Mouse (Mus musculus) cerebellum, adult 9-10 months (tissue): ENCODE results near the gene C530025M09Rik.

Experiments
- DNase-seq: peaks from one replicate; pipeline ENCODE4 v3.0.0; 2022

The C530025M09Rik gene

GRCm38 (mm10) chr2:149830536-149831458, at the start of gene C530025M09Rik:
Gene C530025M09Rik, minus strand, starts transcription at chr2:149831213.
- peak; percentile 74 for DNase-seq

GRCm38 (mm10) chr2:149877954-149878353, 46.9 kb upstream of the C530025M09Rik start:
- no peak for DNase-seq

GRCm38 (mm10) chr2:149873346-149873745, 42.3 kb upstream of the C530025M09Rik start:
- DNase-seq = peak; percentile 82

DNA sequence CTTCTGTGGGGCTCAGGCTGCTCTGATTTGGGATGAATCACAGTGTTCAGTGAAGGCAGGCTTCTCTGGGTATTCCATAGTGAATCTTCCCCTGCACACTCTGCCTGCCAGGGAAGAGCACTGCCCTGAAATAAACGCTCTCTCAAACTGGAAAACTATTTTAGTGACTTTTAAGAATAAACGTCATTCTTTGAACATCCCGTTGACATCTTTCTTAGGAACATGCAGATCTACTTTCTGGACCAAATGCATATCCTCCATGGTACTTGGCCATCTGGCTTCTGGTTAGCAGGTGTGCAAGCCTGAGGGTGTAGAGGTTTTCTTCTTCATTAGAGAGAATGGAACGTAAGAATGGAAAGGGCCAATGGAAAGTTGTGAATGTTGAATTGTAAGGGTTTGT, 41.5 kb upstream of the C530025M09Rik start:
- no peak for DNase-seq

DNA sequence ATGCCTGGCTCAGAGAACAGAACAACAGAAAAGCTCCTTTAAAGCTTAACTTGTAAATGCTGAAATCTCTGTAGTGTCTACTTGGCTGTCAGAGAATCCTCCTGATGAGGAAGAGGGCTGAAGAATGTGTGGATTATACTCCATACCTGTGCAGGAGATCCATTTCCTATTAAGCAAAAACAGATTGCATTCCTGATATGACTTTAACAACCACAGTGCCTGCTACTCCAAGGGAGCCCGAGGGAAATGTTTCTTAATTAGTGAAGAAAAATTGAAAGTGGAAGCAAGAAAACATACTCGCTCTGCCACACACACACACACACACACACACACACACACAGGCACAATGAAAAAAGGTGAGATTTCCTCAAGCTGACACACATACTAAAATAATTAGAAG, 39.5 kb upstream of the C530025M09Rik start:
- no peak for DNase-seq

DNA sequence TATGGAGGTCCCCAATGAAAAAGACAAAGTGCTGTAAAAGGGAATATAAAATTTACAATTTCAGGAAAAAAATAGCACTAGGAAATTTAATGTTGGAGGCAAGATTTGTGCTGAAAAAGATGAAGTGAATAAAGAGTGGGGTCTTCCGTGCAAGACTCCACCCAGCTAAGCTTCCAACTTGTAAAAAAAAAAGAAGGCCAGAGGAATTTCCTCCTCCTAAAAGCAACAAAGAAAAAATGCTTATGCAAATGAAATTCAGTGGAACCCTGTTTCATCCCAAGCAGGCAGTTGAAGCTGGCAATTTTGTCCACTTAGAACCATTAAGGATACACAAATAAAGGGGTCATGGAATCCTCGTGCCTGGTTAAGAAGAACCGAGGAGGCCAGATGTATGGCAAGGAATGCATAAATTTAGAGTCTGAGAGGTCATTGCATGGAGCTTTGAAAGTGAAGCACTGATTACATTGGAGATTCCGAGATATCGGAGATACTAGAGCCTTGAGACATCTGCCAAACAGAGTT, 35.0 kb upstream of the C530025M09Rik start:
- DNase-seq = no peak

- DNase-seq = no peak
These were observed 30.0 kb upstream of the C530025M09Rik start for GRCm38 (mm10) chr2:149861002-149861401.

- DNase-seq = no peak
These were observed 17.8 kb upstream of the C530025M09Rik start for GRCm38 (mm10) chr2:149848778-149849177.

- DNase-seq = no peak
These were observed 13.6 kb upstream of the C530025M09Rik start for GRCm38 (mm10) chr2:149844575-149844974.

GRCm38 (mm10) chr2:149839666-149840065, 8.7 kb upstream of the C530025M09Rik start:
- peak; percentile 78 for DNase-seq

- no peak for DNase-seq
These were observed 5.6 kb upstream of the C530025M09Rik start for GRCm38 (mm10) chr2:149836471-149837135.

- no peak for DNase-seq
These were observed 4.1 kb upstream of the C530025M09Rik start for GRCm38 (mm10) chr2:149835091-149835490.

DNA sequence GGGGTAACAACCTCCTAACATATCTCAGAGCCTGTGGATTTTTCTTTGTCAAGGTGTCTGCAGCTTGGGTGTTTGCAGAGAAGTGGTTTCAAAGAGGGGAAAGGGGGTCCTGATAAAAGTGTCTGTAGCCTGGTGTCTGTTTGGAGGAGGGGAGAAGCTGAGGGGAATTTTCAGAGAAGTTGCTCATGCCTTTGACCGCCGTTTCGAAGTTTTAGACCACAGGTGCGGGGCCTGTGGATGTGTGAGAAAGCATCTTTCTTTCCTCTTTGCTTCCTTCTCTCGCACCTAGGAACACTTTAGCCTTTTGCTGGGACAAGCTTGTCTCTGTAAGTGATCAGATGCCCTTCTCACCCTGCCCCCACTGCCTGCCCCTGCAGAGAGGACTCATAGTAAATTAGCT, 1.3 kb upstream of the C530025M09Rik start:
- no peak for DNase-seq

DNA sequence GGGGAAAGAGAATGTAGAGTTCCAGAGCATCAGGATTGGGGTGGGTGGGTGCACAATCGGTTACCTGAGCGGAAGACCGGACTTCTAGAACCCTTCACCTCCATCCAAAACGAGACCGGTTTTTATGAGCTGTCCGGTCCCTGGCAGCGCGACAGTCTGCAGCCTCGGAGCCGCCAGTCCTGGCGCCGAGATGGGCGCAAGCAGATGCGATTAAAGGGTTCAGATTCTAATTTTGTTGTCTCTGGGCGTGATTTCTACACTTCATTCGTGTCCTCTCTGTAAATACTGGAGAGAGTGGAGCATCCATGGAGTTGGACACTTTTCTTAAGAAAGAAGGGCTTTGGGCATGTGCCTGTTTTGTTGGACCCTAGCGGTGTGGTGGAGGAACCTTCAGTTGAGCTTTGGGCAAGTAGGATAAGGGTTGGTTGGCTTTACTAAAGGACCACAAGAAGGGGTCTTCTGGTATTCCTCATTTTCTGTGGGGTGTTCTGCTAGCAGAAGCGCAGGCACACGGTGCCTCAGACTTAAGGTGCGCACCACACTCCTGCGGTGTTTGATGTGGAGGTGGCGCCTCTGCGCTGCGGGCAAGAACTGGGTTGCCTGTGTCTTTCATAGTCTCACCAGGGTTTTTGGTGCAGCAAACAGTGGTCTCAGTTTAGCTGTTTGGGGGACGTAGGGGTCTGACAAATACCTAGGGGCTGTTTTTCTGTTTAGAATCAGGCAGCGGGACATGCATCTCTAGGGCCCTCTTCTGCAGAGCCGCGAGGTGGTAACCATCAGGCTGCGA, 639 bp upstream of the C530025M09Rik start:
- DNase-seq = peak; percentile 55

DNA sequence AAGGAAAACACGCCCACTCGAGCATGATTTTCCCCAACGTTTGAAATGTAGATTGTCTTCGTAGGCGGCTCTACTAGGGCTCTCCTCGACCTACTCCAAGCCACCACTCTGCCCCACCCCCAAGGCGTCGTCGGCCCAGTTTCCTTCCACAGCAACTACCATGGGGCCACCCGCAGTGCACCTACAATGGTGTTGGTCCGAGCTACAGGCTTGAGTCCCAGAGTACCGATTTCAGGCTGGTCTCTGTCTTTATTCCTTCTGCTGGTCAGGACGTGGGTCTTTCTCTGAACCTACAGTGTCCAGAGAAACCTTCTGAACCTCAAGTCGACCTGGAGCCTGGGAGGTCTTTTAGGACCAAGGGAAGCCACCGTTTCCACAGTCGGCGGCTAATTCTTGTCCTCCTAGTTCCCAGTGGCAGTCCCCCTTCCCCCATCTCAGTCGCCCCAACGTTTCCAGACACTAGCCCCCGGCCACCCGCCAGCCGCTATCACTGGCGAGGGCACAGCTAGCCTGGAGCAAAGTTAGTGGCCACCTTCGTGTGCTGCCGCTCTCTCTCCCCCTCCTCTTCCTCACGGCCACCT, 968 bp downstream of the C530025M09Rik start:
- DNase-seq = peak; percentile 57

DNA sequence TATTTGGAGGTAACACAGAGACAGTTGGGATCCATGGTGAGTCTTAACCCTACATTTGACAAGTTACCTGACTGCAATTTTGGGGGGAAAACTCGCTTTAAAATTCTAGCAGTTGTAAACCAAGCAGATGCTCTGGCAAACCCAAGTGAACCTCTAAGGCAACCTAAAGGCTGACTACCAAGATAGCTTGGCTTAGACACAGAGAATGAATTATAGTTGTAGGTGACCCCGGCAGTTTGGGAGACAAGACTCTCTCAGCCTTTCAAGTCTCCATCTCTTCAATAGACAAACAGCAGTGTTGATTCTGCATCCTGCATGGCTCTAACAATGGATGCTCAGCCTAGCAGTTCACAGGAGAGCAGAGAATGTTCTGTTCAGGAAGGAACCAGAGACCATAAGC, 2.1 kb downstream of the C530025M09Rik start, which contains the start of gene Syndig1:
TSS of gene Syndig1 (plus strand) at position 301 of the 400 bp plus-strand sequence.
- DNase-seq = no peak

DNA sequence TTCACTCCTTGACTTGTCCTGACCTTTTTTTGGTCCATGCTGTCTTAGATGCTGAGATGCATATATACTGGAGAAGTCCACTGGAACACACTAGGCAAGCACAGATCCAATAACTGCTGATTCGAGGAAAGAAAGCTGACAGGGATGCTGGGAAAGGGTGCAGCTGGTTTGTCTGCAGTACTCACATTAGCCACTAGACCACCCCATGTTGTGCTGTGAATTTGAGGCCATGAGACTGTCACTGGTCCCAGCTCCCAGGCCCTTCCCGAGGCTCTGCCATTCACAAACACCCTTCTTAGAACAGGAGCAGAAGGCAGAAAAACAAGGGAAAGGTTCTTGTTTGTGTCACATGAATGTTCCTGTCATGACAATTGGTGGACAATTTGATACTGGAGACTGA, 10.8 kb downstream of the C530025M09Rik start:
- DNase-seq = no peak

DNA sequence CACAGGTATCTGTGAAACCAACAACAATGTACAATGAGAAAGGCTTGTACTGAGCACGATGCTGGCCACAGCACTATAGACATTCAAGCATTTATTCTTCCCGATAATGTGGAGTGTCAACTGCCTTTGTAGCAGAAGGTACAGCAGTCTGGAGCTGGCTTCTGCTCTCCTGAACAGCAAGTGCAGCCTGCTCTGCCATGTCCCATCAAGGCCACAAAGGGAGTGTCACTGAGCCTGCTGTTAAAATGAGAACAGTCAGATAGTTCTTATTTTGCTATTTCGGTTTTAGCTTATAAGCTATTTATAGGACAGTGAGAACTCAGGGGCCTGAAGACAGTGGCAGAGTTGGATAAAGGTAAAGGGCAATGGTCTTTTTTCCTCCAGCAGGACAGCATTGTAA, 11.3 kb downstream of the C530025M09Rik start:
- DNase-seq = no peak

GRCm38 (mm10) chr2:149818395-149818794, 12.6 kb downstream of the C530025M09Rik start:
- DNase-seq = no peak

DNA sequence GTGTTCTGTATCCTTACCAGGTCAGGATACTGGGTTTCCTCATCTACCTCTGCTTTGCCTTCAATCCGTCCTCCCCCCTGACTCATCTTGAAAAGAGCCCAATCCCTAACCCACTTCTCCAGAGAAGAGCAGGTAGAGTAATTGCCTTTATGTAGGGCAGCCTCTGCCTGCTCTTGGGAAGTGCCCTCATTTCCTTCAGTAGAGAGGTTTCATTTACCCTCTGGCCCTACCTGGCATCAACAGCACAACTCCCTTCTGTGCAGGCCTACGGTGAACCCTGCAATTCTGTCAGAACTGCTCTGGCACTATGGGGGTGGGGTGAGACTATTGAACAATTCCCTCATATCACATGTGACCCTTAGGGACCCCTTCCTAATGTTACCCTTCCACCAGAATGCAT, 18.1 kb downstream of the C530025M09Rik start:
- no peak for DNase-seq

GRCm38 (mm10) chr2:149805256-149805655, 25.8 kb downstream of the C530025M09Rik start:
- no peak for DNase-seq

DNA sequence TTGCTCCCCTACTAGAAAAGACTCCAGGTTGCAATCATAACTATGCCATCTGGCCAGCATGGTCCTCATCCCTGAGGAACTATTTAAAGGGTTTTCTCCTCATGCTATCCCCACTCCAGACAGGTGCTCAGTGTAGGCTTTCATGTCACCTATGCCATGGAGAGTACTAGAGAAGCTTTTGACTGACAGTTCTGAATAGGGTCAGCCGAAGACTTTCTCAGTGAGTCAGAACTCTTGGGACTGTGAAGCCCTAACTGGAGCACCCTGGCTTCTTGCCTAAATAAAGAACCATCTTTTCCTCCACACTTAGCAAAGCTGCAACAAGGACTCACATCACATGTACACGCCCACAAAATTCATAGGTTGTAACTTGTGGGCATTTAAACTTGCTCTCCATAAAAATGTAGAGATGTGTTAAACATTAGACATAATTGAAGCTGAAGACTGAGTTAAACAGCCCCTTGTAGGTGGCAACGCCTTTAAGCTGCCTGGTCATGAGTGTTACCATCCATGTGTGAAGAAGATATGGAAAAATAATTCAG, 26.3 kb downstream of the C530025M09Rik start:
- DNase-seq = no peak
